Mouse (Mus musculus): ENCODE results near the gene Cblc. TPM values are rescaled to one million over a fixed set of nuclear protein-coding genes. Genes with fewer than 3 reads are reported as not detected.

Gene Cblc
- polyA plus RNA-seq, 1 experiment, result not detected

DNA sequence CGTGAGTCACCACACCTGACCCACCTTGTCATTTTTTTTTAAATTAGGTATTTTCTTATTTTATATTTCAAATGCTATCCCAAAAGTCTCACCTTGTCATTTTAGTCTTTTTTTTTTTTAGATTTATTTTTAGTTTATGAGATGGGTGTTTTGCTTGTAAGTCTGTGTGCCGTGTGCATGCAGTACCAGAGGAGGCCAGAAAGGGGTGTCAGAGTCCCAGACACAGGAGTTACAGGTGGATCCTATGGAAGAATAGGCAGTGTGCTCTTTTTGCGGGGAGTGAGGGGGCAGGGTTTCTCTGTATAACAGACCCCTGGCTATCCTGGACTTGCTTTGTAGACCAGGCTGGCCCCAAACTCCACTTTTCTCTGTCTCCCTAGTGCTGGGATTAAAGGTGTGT, 57.8 kb downstream of the Cblc start:
- DNase-seq (ENCODE audit: extremely low spot score in 1 of 2, low spot score in 1 of 2), result no peak

DNA sequence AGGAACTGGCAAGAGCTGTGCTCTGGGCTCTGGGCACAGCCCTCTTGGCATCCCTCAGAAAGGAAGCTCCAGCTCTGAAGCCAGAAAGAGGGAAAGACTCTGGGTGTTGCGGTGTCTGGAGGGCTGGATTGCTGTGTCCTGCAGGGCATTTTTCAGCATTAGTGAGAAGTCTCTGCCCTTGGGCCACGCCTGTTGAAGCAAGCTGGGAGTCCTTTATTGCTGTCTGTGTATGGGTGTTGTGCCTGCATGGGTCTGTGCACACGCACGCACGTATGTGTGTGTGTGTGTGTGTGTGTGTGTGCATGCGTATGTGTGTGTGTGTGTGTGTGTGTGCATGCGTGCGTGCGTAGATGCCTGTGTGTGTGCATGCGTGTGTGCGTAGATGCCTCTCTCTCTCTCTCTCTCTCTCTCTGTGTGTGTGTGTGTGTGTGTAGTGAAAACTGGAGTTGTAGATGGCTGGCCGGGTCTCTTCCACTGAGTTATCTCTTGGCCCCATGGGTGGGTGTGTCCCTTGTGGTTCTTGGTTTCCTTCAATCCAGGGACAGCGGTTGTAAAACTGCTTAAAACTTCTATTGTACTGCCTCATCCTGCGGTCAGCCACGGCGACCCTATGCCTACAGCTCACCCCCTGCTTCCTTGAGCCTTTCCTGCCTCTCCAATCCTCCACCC, 60.1 kb downstream of the Cblc start:
- no peak for DNase-seq (ENCODE audit: extremely low spot score in 1 of 2, low spot score in 1 of 2)

DNA sequence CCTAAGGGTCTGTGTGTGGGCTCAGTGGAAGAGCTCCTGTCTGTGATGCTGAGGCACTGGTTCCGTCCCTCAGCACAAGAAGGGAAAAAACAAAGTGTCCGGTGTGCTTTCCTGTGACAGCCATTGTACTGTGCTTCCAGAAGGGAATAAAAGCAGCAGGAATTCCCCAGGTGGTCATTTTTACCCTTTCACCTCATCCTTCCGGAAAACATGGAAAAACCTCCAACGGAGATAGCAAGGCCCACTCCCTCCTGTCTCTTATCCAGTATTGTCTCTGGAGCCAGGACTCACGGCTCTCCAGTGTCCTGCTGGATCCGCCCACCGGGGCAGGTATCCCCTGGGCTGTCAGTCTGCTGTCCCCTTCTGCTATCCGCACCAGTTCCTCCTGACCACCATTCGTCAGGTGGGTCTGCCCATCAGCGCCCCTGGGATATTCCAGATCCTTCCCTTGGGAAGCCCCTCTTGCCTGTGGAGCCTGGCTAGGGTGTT, 62.4 kb downstream of the Cblc start:
- no peak for DNase-seq (ENCODE audit: extremely low spot score in 1 of 2, low spot score in 1 of 2)

Other genes starting within 250 kb of the Cblc start
- gene Ppp1r37, start 233.7 kb downstream of the Cblc start, polyA plus RNA-seq (2012; rRNA removed), result 131 and 146 TPM in 2 replicates
- gene Zfp296, start 219.5 kb downstream of the Cblc start, polyA plus RNA-seq (2012; rRNA removed), result 2.0 and 2.9 TPM in 2 replicates
- gene Gemin7, start 219.2 kb downstream of the Cblc start, polyA plus RNA-seq (2012; rRNA removed), result 47.9 and 49.9 TPM in 2 replicates
- 152 and 164 TPM in 2 replicates for gene Clasrp, start 192.3 kb downstream of the Cblc start, polyA plus RNA-seq (2012; rRNA removed)
- 6.1 and 6.5 TPM in 2 replicates for gene Relb, start 167.4 kb downstream of the Cblc start, polyA plus RNA-seq (2012; rRNA removed)
- 125 and 128 TPM in 2 replicates for gene Clptm1, start 131.8 kb downstream of the Cblc start, polyA plus RNA-seq (2012; rRNA removed)
- gene Apoc2, start 118.9 kb downstream of the Cblc start, polyA plus RNA-seq (2012; rRNA removed), result 0.78 TPM in 1 of 2 replicates, not detected in the other
- not detected in 2 replicates for gene Gm44805, start 115.4 kb downstream of the Cblc start, polyA plus RNA-seq (2012; rRNA removed)
- 0.19 TPM in 1 of 2 replicates, not detected in the other for gene Apoc4, start 115.3 kb downstream of the Cblc start, polyA plus RNA-seq (2012; rRNA removed)
- 3.3 and 4.7 TPM in 2 replicates for gene Apoc1, start 104.1 kb downstream of the Cblc start, polyA plus RNA-seq (2012; rRNA removed)
- gene Apoe, start 97.6 kb downstream of the Cblc start, polyA plus RNA-seq (2012; rRNA removed), result 6,067 and 6,377 TPM in 2 replicates
- 115 and 118 TPM in 2 replicates for gene Tomm40, start 81.4 kb downstream of the Cblc start, polyA plus RNA-seq (2012; rRNA removed)
- 7.6 and 7.7 TPM in 2 replicates for gene Nectin2, start 46.3 kb downstream of the Cblc start, polyA plus RNA-seq (2012; rRNA removed)
- 22.2 and 23.0 TPM in 2 replicates for gene Bcam, start 25.8 kb downstream of the Cblc start, polyA plus RNA-seq (2012; rRNA removed)
- gene Bcl3, start 26.0 kb upstream of the Cblc start, polyA plus RNA-seq (2012; rRNA removed), result 0.56 and 0.69 TPM in 2 replicates
- gene Gm19345, start 55.2 kb upstream of the Cblc start, polyA plus RNA-seq (2012; rRNA removed), result 3.9 and 5.2 TPM in 2 replicates
- not detected in 2 replicates for gene Ceacam16, start 64.5 kb upstream of the Cblc start, polyA plus RNA-seq (2012; rRNA removed)
- gene Ceacam19, start 91.2 kb upstream of the Cblc start, polyA plus RNA-seq (2012; rRNA removed), result not detected in 2 replicates
- 12.0 and 14.5 TPM in 2 replicates for gene Pvr, start 124.4 kb upstream of the Cblc start, polyA plus RNA-seq (2012; rRNA removed)
- 0.08 TPM in 1 of 2 replicates, not detected in the other for gene Igsf23, start 153.9 kb upstream of the Cblc start, polyA plus RNA-seq (2012; rRNA removed)
- not detected in 2 replicates for gene Ceacam20, start 168.6 kb upstream of the Cblc start, polyA plus RNA-seq (2012; rRNA removed)
- gene Nlrp9b, start 194.7 kb upstream of the Cblc start, polyA plus RNA-seq (2012; rRNA removed), result not detected in 2 replicates

Measured in frontal cortex, adult 2 months (tissue).